Mouse (Mus musculus): Measurements from ENCODE around the gene Rtcb. TPM values are rescaled to one million over a fixed set of nuclear protein-coding genes. Genes with fewer than 3 reads are reported as not detected.

The Rtcb gene
- polyA plus RNA-seq (2014; fragmentation: Illumina TruSeq; extraction: RNeasy Lipid Tissue Mini Kit (QIAGEN cat#74804); ENCODE audit: insufficient read depth, low read depth, low replicate concordance), result 92.1 TPM

GRCm38 (mm10) chr10:85957464-85957950 lies at the start of gene Rtcb:
TSS of gene Rtcb (minus strand) at chr10:85957823.

GRCm38 (mm10) chr10:85927676-85928445 lies 29.8 kb downstream of the Rtcb start, which contains the start of gene Ascl4:
TSS of gene Ascl4 (plus strand) at chr10:85927681.

GRCm38 (mm10) chr10:85916498-85917309 lies 40.9 kb downstream of the Rtcb start, which contains the start of gene Prdm4:
TSS of gene Prdm4 (minus strand) at chr10:85917142.

Other genes starting within 250 kb of the Rtcb start
- gene Pwp1, start 128.3 kb downstream of the Rtcb start, polyA plus RNA-seq (2014; fragmentation: Illumina TruSeq; extraction: RNeasy Lipid Tissue Mini Kit (QIAGEN cat#74804); ENCODE audit: insufficient read depth, low read depth, low replicate concordance), result 13.5 TPM
- gene Prdm4, start 40.7 kb downstream of the Rtcb start, polyA plus RNA-seq (2014; fragmentation: Illumina TruSeq; extraction: RNeasy Lipid Tissue Mini Kit (QIAGEN cat#74804); ENCODE audit: insufficient read depth, low read depth, low replicate concordance), result 9.2 TPM
- 0.14 TPM for gene Ascl4, start 30.1 kb downstream of the Rtcb start, polyA plus RNA-seq (2014; fragmentation: Illumina TruSeq; extraction: RNeasy Lipid Tissue Mini Kit (QIAGEN cat#74804); ENCODE audit: insufficient read depth, low read depth, low replicate concordance)
- not detected for gene Bpifc, start 54.1 kb upstream of the Rtcb start, polyA plus RNA-seq (2014; fragmentation: Illumina TruSeq; extraction: RNeasy Lipid Tissue Mini Kit (QIAGEN cat#74804); ENCODE audit: insufficient read depth, low read depth, low replicate concordance)
- gene Fbxo7, start 64.1 kb upstream of the Rtcb start, polyA plus RNA-seq (2014; fragmentation: Illumina TruSeq; extraction: RNeasy Lipid Tissue Mini Kit (QIAGEN cat#74804); ENCODE audit: insufficient read depth, low read depth, low replicate concordance), result 18.0 TPM